Mouse (Mus musculus) liver (tissue): ENCODE data around the gene Tdrkh.

Source experiments
- DNase-seq: peaks from one replicate; pipeline ENCODE4 v3.0.0-alpha.2; 2020; ENCODE audit warnings: mixed read lengths

The Tdrkh gene

DNA sequence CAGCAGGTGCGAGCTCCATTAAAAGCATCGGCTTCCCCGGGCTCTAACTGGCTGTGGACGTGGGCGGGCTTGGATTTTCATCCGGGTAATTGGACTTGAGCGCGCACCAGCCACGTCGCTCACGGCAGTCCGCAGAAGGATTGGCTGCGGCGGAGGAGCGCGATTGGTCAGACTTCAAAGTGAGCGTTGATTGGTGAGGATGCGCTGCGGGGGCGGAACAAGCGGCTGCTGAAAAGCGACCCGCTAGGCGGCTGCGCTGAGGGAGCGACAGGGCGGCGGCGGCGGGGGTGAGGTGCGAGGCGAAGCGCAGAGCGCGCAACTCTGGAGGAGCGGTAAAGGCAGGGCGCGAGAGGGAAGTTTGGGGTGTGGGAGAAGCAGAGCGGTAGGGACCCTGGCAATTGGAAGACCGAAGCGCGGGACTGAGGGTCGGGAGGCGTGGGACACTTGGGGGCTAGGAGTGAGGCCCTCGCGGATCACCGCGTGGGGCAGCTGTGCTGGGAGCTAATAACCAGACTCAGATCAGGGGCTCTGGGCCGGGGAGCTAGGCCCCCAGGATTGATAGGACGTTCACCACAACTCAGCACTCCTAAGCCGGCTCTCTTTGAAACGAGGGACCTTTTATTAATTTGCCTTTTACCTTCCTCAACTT is at the start of gene Tdrkh:
Tdrkh (plus strand) TSS at position 243 of the 649 bp plus-strand sequence.
- DNase-seq = peak; percentile 90

DNA sequence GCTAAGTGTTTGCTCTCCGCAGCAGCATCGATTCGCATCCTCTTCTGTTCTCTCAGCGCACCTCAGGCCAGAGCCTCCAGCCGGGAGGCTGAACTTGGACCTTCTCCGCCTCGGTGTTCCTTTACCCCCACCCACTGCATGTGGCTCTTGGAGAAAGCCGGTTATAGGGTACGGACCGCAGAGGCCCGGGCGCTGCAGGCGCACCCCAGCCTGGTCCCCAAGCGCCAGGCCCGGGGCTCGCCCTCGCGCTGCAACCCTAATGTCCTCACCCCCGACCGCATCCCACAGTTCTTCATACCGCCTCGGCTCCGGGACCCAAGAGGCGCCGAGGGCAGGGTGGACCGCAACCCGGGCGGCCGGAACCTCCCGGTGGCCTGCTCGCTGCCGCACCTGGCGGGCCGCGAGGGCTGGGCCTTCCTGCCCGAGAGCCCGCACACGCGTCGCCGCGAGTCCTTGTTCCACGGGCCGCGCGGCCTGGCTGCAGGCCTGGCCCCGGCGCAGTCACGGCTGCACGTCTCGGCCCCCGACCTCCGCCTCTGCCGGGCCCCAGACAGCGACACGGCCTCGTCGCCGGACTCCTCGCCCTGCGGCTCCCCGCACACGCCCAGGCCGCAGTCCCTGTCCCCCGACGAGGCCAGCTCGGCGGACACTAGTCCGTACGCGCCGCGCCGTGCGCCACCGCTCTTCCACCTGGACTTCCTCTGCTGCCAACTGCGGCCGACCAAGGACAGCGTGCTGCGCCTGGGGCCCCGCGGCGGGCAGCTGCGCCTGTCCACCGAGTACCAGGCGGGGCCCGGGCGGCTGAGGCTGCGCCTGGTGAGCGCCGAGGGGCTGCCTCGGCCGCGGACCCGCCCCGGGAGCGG is 49.6 kb upstream of the Tdrkh start:
- no peak for DNase-seq

DNA sequence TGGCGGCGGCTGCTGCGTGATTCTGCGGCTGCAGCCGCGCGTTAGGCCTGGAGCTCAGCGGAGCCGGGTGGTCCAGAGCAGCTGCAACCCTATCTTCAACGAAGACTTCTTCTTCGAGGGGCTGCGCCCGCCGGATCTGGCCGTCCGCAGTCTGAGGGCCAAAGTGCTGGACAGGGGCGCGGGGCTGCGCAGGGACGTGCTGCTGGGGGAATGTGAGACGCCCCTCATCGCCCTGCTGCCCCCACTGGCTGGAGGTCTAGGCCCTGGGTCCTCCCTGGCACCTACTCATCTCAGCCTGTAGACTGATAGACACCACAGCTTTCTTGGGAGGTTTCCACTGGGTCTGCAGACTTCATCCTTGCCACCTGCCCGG is 48.9 kb upstream of the Tdrkh start:
- no peak for DNase-seq

DNA sequence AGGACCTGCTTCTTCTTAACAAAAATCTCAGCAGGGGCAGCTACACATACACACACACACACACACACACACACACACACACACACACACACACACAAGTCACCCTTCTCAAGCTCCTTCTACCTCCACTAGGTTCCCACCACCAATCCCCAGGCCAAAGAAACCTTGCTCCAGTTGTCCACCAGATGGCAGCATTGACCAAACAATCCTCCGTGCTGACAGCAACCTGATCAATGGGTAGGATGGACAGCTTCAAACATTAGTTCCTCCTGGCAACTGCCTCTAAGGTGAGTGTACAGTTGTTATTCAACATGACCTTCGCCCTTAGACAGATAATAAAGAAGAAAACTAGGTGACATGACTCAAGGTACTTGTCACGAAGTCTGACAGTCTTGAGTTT is 46.3 kb upstream of the Tdrkh start:
- DNase-seq = peak; percentile 59

- DNase-seq = no peak
Measured at GRCm38 (mm10) chr3:94367511-94367910, 45.6 kb upstream of the Tdrkh start.

DNA sequence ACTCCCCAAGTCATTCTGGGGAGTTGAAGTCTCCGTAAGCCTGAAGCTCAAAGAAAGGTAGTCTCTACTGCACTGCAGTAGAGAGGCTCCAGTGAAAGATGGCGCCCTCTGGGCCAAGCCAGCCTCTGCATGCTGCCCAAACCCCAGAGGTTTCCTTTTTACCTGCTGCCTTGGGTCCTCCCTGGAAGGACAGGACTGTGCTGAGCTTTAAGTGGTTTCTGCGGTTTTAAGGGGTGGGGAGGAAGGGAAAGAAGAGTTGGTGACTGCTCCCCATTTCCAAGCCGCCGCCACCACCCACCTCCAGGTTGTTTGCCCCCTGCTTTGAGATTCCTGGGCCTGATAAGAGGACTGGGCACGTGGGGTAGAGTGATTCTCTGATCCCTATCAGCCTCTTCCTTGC is 44.4 kb upstream of the Tdrkh start:
- no peak for DNase-seq

DNA sequence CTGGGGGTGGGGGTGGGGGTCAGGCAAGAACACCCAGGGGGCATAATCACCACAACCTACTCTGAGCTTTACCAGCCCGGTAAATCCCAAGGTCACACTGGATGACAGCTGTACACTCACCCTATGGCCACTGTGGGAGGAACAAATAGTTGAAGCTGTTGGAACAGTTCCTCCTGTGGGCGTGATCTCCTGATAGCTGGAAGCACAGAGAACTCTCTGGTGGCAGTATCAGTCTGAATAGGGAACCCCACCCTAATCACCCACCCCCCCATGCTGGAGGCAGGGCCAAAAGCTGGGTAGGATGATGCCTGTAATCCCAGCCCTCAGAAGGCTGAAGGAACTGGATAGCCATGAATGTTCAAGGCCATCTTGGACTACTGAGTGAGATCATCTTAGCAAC is 43.4 kb upstream of the Tdrkh start:
- DNase-seq = no peak

GRCm38 (mm10) chr3:94371637-94372036 is 41.4 kb upstream of the Tdrkh start:
- peak; percentile 64 for DNase-seq

GRCm38 (mm10) chr3:94372038-94372437 is 41.0 kb upstream of the Tdrkh start:
- no peak for DNase-seq

DNA sequence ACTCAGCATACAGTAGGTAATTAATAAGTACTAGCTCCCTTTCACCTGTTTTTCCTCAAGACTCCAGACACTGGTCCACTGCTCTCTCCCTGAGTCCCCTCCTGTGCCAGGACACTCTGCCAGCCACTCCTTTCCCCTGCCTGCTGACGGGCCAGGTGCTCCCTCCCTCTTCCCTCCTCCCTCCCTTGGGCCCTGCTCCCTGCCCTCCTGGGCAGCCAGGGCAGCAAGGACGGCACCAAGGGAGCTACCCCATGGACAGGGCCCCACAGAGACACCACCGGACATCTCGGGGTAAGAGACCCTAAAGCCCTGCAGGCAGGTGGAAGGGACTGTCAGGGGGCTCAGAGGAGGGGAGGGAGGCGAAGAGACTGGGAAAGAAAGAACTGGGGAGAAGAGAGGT is 40.4 kb upstream of the Tdrkh start, which contains the start of gene Rorc:
Rorc (plus strand) TSS at position 154 of the 400 bp plus-strand sequence.
- no peak for DNase-seq

DNA sequence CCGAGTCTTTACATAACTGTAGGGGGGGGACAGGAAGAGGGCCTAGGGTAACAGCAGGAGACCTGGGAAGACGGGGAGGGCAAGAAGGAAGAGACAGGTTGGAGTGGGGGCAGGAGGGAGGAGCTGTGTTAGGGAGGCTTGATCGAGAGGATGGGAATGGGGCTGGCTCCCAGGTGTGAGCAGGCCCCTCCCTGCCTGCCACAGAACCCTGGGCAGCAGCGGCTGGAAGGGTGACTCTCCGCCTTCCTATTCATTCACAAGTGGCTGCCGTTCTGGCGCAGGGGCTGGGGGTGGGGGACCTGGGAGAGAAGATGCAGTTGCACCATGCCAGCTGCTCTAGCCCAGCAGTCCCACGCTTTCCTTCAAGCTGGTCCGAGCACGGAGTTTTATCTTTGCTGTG is 40.0 kb upstream of the Tdrkh start:
- no peak for DNase-seq

DNA sequence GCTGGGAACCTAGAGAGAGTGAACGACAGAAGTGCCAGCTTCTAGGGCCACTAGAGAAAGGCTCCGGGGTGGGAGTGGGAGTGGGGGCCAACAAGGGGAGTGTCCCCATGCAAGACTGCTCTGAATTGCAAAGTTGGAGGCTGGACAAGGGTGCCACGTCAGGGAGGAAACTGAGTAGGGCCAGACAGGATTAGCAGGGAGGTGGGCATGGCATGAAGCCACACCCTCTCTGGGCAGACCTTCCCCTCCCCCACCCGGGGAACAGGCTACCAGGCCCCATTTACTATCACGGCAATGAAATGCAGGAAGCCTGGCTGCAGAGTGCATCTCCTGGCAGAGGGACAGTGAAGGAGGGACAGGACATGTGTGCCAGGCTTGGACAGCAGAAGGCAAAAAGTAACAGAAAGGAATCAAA is 39.5 kb upstream of the Tdrkh start:
- DNase-seq = peak; percentile 29

- no peak for DNase-seq
Measured at GRCm38 (mm10) chr3:94374636-94375035, 38.4 kb upstream of the Tdrkh start.

DNA sequence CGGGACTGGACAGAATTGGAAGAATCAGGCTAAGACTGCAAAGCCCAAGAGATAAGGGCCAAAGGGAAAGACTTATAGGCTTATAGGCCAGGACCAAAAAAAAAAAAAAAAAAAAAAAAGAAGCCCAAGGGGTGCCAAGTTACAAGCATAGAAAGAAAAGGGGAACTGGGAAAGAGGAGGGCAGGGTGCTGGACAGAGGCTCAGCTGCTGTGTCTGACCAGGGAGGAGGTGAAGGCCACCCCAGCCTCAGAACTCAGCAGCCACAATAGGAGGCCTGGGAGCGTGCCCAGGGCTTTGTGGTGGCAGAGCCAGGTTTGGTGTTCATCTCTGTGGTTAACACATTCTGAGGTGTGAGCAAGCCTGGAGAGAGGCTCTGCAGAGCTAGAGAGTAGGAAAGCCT is 37.9 kb upstream of the Tdrkh start:
- DNase-seq = no peak

DNA sequence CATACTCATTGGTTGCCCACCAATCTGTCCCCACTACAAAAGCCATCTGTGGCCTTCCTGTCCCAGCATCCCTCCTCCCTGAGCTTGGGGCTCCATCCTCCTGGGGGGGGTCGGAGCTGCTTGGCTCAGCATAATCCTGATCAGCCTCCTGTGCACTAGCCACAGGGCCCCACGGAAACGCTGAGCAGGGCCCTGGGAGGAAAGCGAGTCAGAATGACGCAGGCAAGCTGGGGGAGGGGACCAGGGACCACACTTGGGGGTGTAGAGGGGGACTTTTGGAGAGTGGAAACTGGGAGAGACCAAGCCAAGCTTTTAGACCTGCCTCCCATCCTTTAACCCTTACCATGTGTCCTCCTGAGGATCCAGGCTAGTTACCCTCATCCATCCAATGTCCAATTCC is 37.2 kb upstream of the Tdrkh start:
- no peak for DNase-seq

DNA sequence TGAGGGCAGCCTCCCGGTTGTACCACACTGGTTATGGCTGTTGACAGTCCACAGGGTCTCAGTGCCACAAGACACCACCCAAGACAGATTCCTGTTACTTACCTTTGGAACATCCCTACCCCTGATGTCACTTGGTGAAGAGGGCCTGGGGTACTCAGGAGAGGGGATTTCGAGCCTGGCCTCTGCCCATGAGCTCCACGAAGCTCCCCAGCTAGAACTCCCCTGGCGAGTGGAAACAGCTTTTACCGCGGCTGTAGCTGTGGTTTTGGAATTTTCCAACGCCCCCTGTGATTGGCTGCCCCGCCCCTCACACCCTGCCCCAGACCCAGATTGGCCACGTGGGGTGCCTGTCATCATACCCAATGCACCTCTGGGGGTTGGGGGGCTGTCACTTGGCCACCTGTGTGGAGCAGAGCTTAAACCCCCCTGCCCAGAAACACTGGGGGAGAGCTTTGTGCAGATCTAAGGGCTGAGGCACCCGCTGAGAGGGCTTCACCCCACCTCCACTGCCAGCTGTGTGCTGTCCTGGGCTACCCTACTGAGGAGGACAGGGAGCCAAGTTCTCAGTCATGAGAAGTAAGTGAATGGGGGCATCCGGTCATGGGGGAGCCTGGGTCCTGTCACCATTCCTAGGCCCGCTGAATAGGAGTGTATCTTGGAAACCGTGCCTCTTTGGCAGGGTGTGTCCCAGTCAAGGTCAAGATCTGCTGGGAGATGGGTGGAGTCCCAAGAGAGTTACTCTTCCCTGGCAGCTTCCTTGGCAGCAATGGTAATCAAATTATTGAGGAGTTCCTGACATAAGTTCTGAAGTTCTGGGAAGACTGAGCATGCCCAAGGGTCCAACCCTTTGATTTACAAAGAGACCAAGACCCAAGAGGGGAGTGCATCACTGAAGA is 35.8 kb upstream of the Tdrkh start:
- DNase-seq = no peak

- DNase-seq = no peak
Measured at GRCm38 (mm10) chr3:94379831-94380510, 33.1 kb upstream of the Tdrkh start.

GRCm38 (mm10) chr3:94382308-94382707 is 30.8 kb upstream of the Tdrkh start:
- no peak for DNase-seq

- DNase-seq = no peak
Measured at GRCm38 (mm10) chr3:94383476-94383875, 29.6 kb upstream of the Tdrkh start.

DNA sequence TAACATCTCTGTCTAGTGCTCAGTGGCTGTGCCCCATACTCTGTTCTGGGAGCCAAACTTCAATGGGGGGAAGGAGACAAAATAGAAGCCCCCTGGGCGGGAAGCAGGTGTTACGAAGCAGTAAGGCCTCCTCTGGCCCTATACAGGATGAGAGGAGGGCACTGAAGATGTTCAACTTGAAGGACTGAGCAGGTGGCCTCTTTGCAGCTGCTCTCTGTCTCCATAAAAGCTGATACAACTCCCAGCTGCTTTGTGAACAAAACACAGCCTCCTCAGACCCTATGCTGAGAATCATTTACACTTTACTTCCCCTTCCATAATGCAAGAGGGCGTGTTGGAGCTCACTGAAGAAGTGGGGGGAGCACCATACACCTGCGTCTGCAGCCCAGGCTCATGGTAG is 26.4 kb upstream of the Tdrkh start:
- DNase-seq = no peak

GRCm38 (mm10) chr3:94387391-94387790 is 25.7 kb upstream of the Tdrkh start:
- DNase-seq = no peak

DNA sequence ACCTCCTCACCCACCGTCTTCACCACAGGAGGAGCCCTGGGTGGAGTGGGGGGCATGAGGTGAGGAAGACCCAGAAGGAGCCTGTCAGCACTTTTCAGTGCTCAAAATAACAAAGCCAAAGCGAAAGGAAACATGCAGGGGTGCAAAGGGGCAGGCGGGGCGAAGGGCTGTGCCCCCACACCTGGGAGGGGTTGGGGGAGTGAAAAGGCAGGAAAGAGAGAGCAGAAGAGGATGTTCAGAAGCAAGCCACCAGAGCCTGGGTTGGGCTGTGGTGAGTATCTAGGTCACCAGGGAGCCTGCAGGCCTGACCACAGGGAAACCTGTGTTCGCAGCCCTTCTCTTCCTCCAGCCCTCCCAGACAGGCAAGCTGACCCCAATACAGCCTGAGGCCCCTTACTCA is 25.0 kb upstream of the Tdrkh start:
- no peak for DNase-seq

DNA sequence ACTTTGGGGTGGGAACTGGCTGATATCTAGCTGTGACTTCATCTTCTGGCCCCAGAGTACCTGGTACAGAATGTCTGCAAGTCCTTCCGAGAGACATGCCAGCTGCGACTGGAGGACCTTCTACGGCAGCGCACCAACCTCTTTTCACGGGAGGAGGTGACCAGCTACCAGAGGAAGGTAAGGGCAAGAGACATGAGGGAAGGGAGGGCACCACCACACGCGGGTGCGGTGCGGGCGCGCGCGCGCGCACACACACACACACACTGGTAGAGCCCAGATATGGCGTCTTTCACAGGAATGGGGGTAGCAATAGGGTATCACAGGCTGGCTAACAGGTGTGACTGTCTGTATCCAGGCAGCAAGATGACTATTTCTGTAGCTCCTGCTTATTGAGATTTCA is 23.7 kb upstream of the Tdrkh start:
- DNase-seq = no peak
